Mouse (Mus musculus) liver, embryonic 14.5 days (tissue): ENCODE data around the gene Rxfp4.

Experiments used
- CTCF ChIP-seq: IDR thresholded peaks from 2 replicates; pipeline ENCODE4 v1.5.1; 2016; ENCODE audit warnings: antibody characterized with exemption, low read depth, control low read depth
- EP300 ChIP-seq: IDR thresholded peaks from 2 replicates; pipeline ENCODE4 v1.6.1; 2016; ENCODE audit warnings: antibody characterized with exemption, low read depth

- TF ChIP-seq CTCF = no peak
- TF ChIP-seq EP300 = no peak
Observed at GRCm38 (mm10) chr3:88654621-88655020, 1.7 kb upstream of the Rxfp4 start.
